14 mouse cellular contexts compared by ENCODE assay signal in genomic region chr1:73823726-73824125, GRCm38 (mm10).
"Had no signal": no experiment of that assay in that cellular context is flagged by ENCODE, and none has a peak within 500 bp of the region (broad histone marks: within the 10 kb centered on the region; RNA-seq: fewer than 3 reads in every experiment).

No protein-coding gene starts in this region.

- DNase-seq: layer of hippocampus, adult 9-11 months; layer of hippocampus, postnatal 36 days; liver, embryonic 13.5 days; lung, postnatal 14 days; right cerebral cortex, adult 18-20 months; right cerebral cortex, postnatal 25 days; thymus, adult 18-20 months; thymus, postnatal 14 days had no signal

- H3K9ac ChIP-seq: limb, embryonic 12.5 days; liver, embryonic 13.5 days; liver, postnatal 0 days; lung, embryonic 15.5 days; midbrain, embryonic 13.5 days; neural tube, embryonic 15.5 days had no signal

- H3K27me3 ChIP-seq: liver, embryonic 13.5 days; lung, embryonic 15.5 days; neural tube, embryonic 15.5 days had no signal

- H3K36me3 ChIP-seq: limb, embryonic 12.5 days; liver, embryonic 13.5 days; lung, embryonic 15.5 days; midbrain, embryonic 13.5 days; neural tube, embryonic 15.5 days had no signal

- H3K4me3 ChIP-seq: limb, embryonic 12.5 days; liver, embryonic 13.5 days; lung, embryonic 15.5 days; midbrain, embryonic 13.5 days; neural tube, embryonic 15.5 days had no signal

- H3K9me3 ChIP-seq: limb, embryonic 12.5 days; liver, embryonic 13.5 days; lung, embryonic 15.5 days; midbrain, embryonic 13.5 days; neural tube, embryonic 15.5 days had no signal

- H3K4me2 ChIP-seq: limb, embryonic 12.5 days; liver, embryonic 13.5 days; lung, embryonic 15.5 days; midbrain, embryonic 13.5 days; neural tube, embryonic 15.5 days had no signal

- H3K4me1 ChIP-seq: liver, embryonic 13.5 days had no signal

- ATAC-seq: liver, postnatal 0 days; midbrain, embryonic 13.5 days had no signal

- H3K27ac ChIP-seq: kidney, postnatal 0 days; limb, embryonic 12.5 days; liver, embryonic 13.5 days; lung, embryonic 15.5 days; midbrain, embryonic 13.5 days; neural tube, embryonic 15.5 days had no signal
